Mouse (Mus musculus) left cerebral cortex, postnatal 4 days (tissue): ENCODE results near the gene Rcor2. TPM values are rescaled to one million over a fixed set of nuclear protein-coding genes. Genes with fewer than 3 reads are reported as not detected.
A peak's percentile ranks its signal among the peaks of the same experiment; 100 is the strongest.

Source experiments
- DNase-seq: peaks from one replicate; pipeline ENCODE4 v3.0.0-alpha.2; 2022
- intact Hi-C: fragments of 180-260 bp; cut with DNase I; formaldehyde crosslinking; loops from one replicate; pipeline ENCODE4 v1.15.1; 2025
- total RNA-seq, 2 experiments: library from RNA; stranded (reverse); gene quantifications; 2 replicates each; pipeline ENCODE4 v1.2.3; 2021

Rcor2 gene
- total RNA-seq, 2 experiments from 2014 or later, result 29.7 to 30.4 TPM

DNA sequence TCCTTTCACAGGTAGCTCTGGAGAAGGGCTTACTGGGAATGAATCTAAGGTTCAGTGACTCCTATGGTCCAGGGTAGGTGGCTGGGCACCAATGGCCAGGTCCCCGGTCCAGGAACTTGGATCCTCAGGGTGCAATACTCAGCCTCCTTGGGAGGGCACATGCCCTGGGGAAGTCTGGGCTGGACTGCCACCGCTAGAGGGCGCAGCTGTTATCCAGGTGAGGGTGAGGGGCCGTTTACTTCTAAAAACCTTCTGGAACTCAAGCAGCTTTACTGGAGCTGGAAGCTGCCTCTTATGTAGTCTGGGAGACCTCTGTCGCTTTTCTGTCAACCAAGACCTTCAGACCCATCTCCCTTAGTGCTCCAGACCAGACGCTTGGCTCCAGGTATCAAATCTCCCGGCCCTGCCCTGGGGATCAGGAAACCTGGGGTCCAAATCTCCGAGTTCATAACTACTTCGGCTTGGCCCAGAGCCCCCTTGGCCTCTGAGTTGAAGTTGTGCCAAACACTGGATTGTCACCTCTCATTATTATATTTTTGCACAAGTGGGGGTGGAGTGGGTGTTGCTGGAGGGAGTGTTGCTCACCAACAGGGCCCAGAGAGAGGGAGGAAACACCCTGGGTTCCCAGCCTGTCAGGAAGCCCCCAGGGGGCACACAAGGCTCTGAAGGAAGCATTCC, 2.9 kb upstream of the Rcor2 start:
- DNase-seq, result peak; percentile 82
- intact Hi-C loops, result no loop called here

DNA sequence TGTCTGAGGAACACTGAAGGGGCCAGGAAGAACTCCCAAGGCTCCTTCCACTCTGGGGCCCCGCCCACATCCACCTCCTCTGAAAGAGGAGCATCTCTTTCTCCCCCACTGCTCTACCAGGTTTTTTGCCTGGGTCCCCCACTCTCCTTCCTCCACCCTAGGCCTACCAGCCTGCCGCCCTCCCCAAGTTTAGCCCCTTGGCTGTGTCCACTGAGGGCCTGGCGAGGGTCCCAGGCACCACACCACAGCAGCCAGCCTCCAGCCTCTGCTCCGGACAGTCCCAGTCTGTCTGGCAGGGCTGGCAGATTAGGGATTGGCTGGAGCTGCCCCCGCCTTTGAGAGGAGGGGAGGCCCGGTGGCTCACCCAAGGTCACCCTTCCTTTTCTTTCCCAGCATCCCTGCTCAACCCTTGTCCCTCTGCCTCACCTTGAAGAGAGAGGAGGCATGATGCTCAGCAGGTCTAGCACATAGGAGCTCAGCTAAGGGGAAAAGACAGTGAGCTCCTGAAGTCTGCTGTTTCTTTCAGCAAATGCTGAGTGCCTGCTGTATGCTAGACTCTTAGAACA, 2.3 kb upstream of the Rcor2 start:
- intact Hi-C loops, result loop anchor here (5.0 kb wide), 1 partner anchor 77 kb away; the partner anchor contains the start of gene Mark2
- DNase-seq, result peak; percentile 82

DNA sequence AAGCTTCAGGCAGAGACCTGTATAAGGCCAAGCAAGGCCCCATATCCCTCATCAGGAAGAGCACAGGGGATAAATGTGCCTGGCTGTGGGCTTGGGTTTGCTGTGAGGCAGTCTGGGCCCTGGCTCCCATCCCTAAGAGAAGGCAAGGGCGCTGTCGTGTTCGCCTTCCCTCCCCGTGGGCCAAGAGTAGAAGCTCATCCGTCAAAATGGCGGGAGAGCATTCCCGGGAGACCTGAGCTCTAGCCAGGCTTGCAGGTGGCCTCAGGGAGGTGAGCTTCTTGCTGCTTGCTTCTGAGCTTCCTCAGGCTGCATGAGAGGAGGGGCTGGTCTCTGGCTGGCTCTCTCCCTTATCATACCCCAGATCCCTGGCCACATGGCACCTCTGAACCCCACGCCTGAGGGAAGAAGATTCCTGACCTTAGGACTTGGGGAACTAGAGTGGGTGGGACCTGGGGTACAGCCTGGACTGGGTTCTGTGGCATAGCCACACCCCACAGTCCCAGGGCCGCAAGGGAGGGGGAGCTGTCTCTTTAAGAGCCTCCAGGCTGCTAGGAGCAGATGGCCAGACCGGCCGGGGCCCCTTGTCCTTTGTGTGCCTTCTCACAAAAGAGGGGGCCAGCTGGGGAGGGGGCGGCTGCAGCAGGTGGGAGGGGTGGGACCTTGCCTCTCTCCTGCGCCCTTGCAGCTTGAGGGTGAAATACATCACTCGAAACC, 1.5 kb upstream of the Rcor2 start:
- DNase-seq, result peak; percentile 91
- intact Hi-C loops, result loop anchor here (5.0 kb wide), 1 partner anchor 77 kb away; the partner anchor contains the start of gene Mark2

DNA sequence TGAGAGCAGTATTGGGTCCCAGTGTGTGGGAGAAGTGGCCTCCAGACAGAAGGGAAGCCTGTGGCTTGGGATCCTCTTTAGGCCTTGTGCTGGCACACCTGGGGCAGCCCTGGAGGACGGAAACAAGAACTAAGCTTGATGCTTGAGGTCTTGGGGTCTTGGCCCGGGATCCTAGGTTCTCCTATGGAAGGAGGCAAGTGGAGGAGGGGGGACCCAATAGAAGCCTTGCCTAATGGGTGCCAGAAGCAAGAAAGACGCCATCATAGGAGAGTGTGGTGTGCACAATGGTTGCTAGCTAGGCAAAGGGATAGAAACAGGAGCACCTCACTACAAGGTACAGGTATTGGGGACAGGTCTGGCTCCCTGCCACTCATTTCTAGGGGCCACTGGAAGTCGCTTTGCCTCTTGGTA, 699 bp upstream of the Rcor2 start:
- intact Hi-C loops, result loop anchor here (5.0 kb wide), 1 partner anchor 76 kb away; the partner anchor contains the start of gene Mark2
- peak; percentile 44 for DNase-seq

DNA sequence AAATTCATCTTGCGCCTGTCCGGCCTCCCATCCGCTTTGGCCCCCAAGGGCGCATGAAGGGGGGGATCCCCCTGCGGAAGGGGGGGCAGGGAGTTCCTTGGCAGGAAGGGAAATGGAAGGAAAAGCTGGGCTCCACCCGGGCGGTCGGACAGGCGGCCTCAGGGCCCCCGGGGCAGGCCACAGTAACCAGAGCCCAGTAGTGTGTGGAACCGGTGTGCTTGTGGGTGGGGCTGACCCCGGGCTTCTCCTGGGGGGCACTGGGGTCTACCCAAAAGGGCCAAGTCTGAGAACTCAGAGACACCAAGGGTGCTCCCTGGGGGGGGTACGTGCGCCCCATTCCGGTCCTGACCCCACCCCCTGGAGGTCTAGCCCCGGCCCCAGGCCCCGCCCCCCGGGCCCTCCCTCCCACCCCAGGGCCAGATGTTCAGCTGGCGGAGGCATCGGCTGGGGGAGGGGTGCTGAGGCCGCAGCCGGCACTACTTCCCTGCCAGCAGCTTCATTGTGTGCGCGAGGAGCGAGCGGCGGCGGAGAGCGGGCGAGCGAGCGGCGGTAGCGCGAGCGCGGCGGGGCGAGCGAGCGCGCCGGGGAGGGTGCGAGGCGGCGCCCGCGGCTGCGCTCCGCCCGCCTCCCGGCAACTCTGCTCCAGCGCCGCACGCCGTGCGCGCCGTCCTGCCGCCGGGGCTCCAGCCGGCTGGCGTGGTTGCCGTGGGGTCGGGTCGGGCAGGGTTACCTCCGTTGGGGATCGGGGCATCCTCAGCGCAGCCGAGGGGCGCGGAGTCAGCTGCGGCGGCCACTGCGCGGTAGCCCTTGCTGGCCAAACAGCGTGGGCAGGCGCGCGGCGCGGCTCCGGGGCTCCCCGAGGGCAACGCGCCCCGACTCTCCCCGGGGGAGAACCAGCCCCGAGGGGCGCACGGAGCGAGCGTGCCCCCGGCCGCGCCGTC, 926 bp downstream of the Rcor2 start:
- intact Hi-C loops, result loop anchor here (5.0 kb wide), 1 partner anchor 74 kb away; the partner anchor contains the start of gene Mark2
- DNase-seq, result peak; percentile 91

DNA sequence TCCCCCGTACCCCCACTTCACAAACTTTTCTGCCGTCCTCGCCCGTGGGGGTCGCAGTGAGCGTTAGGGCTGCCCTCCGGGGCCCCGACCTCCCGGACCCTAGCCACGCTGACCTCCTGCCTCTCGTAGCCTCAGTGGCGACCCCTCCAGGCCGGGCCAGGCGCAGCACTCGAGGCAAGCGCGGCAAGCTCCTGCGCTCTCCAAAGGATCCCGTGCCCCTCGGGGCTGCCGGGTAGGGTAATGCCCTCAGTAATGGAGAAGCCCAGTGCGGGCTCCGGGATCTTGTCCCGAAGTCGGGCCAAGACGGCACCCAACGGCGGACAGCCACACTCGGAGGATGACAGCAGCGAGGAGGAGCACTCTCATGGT, 1.6 kb downstream of the Rcor2 start:
- peak; percentile 90 for DNase-seq
- intact Hi-C loops, result loop anchor here (5.0 kb wide), 1 partner anchor 74 kb away; the partner anchor contains the start of gene Mark2

DNA sequence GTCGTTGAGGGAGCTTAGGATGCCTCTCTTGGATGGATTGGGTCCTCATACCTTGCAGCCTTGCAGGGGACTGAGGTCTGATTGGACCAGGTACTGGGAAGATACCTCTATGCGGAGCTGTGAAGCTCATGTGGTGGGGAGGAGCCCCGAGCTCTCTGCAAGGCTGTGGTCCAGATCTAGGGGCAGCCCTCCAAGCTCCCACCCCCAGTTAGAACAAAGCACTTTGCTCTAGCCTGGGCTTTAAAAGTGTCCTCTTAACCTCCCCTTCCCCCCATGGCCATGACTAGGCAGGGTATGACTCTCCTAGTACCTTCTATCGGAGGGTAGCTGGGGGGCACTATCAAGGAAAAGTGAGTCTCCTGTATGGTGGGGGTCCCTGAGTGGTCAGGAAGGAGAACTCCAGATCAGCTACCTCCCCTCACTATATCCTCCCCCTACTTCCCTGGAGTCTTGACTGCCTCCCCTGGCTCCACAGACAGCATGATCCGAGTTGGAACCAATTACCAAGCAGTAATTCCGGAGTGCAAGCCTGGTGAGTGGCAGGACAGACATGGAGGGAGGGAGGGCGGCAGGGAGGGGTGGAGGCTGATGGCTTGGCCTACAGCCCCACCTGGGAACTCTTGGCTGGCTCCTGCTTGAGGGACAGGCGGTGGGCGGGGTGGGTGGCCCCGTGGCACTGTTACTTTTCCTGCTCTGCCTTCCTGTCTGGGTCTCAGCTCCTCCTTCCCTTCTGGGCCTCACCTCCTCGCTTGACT, 2.3 kb downstream of the Rcor2 start:
- DNase-seq, result peak; percentile 88
- intact Hi-C loops, result loop anchor here (5.0 kb wide), 1 partner anchor 73 kb away; the partner anchor contains the start of gene Mark2

DNA sequence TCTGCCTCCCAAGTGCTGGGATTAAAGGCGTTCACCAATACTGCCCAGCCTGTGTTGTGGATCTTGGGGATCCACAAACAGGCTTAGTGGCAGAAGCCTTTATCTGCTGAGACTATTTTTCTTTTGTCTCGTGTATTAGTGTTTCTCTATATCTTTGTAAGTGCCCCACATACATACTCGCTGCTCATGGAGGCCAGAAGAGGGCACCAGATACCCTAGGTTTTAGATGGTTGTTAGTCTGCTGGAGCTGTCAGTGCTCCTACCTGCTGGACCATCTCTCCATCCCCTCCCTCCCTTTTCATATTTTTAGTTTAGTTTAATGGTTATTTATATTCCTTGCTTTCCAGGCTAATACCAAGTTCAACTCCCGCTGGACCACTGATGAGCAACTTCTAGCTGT, 6.4 kb downstream of the Rcor2 start:
- intact Hi-C loops, result no loop called here
- DNase-seq, result no peak

DNA sequence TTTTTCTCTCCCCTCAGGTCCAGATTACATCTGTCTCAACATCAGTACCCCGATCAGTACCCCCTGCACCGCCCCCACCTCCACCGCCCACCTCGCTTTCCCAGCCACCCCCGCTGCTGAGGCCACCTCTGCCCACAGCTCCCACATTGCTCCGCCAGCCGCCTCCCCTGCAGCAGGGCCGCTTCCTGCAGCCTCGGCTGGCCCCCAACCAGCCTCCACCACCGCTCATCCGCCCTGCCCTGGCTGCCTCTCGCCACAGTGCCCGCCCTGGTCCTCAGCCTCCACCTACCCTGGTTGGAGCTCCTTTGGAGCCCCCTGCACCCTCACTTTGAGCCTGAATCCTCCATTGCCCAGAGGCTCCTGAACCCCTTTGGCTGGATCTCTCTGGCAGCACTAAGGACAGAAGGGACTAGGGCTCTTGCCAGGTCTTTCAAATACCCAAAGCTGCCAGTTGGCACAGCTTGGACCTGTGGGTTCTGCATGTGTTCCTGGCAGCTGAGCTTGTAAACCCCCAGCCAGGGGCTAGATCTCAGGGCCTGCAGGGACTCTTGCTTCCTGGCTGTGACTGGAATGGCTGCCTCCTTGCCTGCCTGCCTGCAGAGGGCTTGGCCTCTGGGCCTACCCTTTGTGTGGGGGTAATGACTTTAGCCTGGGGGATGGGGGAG, 7.3 kb downstream of the Rcor2 start:
- intact Hi-C loops, result no loop called here
- peak; percentile 90 for DNase-seq

DNA sequence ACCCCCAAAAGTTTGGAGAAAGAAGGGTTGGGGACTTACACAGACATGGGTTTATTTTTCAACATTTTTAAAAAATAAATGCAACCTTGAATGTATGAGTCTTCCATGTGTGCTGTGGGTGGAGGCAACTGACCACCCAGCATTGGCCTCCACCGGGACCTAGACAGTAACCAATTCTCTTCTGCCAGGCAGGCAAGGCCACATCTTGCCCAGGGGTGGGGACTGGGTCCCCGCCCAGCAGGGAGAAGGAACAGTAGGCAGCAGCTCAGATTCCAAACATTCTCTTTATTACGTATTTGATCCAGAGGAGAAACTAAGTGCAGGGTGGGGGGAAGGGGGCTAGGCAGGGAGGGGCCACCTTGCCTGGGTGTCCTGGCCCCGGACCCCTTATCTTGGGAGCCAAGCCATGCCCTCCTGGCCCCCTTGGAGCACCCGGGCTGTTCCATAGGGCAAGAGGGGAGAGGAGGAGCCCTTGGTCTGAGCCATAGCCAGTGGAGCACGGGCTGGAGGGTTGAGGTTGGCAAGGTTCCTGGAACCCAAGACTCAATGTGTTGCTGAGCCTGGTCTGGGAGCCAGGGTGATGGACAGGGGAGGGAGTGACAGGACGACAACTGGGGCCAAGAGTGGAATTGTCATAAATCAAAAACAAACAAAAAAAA, 8.1 kb downstream of the Rcor2 start:
- peak; percentile 77 for DNase-seq
- intact Hi-C loops, result loop anchor here (5.0 kb wide), 1 partner anchor 62 kb away; no protein-coding TSS in a partner anchor

DNA sequence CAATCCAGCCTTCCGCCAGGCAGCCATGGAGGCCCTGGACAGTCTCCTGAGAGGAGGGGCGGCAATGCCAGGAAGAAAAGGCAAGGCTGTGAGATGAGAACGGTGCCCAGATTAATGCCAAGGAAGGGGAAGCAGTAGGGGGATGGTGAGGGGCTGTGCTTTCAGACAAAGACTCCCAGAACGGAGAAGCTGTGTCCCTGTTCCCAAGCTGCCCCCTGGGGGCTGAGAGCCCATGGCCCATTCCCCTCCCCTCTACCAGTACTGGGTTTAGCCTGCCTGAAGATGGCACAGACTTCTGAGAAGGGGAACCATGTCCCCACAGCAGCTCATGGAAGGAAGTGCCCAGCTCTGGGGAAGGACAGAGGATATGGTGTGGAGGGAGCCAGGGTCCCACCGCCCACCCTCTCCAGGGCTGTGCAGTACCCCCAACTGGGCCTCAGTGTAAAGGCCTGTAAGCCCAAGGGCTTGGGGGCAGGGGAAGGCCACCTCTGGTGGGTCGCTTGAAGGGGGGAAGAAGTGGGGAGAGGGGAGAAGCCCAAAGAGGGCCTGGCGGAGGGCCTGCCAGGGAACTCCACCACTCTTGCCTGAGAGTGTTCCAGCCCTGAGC, 9.0 kb downstream of the Rcor2 start:
- intact Hi-C loops, result loop anchor here (5.0 kb wide), 1 partner anchor 61 kb away; no protein-coding TSS in a partner anchor
- DNase-seq, result peak; percentile 71

DNA sequence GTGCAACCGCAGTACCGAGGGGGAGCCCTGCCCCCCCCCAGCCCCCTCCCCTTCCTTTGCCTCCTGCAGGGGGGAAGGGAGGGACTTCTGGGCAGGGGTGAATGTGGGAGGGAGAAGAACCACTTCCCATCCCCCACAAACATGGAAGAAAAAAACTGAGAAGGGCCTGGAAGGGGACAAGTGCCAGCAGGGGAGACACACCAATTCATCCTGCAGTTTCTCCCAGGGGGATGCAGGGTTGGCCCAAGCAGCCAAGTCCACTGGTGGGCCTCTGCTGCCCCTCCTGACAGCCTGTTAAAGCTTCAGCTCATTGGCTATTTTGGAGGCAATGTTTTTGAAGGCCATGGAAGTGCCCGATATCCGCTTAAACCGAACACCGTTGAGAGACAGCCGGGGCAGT, 9.7 kb downstream of the Rcor2 start:
- intact Hi-C loops, result loop anchor here (5.0 kb wide), 1 partner anchor 61 kb away; no protein-coding TSS in a partner anchor
- DNase-seq, result peak; percentile 64

DNA sequence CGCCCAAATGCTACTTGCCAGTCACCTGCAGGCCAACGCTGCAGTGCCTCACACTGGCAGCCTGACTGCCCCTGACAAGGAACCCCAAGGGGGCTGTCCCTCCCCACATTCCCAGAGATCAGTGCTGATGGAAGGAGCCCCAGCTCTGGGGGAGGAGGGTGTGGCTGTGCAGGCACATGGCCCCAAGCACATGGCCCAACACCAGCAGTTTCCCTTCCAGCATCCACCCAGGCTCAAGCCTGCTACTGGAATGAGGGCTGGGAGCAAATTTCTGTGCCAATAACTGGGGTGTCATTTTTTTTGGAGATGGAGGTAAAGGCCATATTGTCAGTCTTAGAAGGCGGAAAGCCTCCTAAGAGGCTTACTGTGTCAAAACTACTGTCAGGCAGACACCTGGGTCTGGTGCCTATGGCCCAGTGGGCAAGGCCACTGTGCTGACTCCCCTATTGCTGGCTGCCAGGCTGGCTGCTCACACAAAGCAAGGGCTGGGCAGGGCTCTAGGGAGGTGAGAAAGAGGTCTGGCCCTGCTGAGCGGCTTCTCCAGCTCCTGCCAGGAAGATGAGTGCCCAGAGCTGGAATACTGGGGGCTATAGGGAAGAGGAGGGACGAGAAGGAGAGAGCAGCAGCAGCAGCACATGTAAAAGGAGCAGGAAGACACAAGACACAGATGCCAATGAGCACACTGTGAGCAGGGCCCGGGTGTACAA, 11.2 kb downstream of the Rcor2 start:
- intact Hi-C loops, result loop anchor here (5.0 kb wide), 1 partner anchor 59 kb away; no protein-coding TSS in a partner anchor
- DNase-seq, result no peak

DNA sequence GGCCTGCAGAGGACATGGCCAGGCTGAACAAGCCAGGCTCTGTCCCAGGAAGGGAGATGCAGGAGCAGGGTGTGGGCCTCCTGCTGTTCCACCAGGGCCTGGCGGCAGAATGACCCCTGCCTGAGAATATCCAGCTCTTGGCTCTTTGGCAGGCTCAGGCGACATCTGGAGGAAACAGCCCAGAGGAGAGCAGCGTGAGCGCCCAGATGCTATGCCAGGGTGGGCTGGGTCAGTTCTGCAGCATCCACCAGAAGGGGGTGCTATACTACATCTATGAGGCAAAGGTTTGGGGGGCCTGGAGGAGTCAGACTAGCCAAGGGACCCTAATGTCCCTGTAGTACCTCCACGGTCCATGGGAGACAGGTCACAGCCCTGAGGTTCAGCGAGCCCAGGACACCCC, 12.0 kb downstream of the Rcor2 start:
- DNase-seq, result peak; percentile 69
- intact Hi-C loops, result loop anchor here (5.0 kb wide), 1 partner anchor 58 kb away; no protein-coding TSS in a partner anchor

DNA sequence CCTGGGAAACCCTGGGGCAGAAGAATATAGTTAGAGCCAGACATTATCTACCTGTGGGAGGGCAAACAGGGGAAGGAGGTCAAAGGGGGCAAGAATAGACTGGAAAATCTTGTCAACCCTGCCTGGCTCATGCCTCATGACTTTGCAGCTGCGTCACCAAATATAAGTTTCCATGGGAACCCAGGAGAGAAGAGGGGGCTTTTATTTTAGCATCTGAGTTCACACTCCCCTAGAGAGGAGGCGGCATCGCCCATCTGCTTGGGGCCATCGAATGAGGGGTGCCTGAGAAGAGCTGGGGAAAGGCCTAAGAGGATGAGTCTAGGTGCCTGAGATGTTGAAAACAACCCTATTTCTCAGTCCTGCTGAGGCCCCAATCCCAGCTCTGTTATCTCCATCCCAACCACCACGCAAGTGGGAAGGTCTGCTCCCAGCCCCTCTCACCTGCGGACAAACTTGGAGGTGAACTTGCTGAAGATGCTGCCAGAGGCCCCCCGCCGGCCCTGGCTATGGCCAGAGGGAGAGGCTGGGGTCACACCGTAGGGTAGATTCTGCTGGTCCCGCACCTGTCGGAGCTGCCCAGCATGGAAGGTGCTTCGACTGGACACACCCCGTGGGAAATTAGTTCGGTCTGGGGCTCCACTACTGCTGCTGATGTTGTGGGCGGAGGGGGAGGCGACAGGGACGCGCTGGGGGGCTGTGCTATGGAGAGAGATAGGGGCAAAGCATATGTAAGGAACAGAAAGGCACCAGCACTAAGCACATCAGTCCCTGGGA, 13.6 kb downstream of the Rcor2 start:
- no peak for DNase-seq
- intact Hi-C loops, result no loop called here

DNA sequence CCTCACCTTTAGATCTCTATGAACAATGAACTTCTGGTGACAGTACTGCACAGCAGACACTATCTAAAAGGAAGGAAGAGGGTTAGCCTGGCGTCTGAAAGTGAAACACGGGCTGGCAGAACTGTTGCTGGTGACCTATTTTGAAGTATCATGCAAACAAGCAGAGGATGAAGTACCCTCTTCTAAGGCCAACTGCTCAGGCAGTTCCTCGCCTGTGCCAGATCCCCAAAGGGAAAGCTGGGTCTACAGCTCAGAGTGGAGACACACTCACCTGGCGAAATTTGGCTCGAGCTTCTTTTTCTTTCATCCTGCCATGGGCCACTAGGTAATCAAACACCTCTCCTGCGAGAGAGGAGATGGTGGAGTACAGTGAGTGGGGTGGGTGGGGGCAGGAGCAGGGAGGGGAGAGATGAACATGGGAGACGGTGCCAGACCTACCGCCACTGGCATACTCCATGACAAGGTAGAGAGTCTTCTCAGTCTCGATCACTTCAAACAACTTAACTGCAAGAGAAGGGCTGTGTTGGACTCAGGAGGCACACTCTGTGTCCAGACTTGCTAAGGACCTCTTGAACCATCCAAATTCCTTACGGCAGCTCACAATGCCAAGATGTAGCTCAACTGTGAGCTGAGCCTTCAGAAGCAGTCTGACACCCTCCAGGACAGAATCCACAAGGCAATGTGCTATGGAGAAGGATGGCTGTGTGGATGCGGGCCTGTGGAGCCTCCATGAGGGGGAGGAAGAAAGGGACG, 19.6 kb downstream of the Rcor2 start:
- intact Hi-C loops, result no loop called here
- DNase-seq, result no peak
